Mouse (Mus musculus) limb, embryonic 10.5 days (tissue): ENCODE data around the gene Mcoln3. TPM values are rescaled to one million over a fixed set of nuclear protein-coding genes. Genes with fewer than 3 reads are reported as not detected.

Experiments
- DNase-seq: peaks from one replicate; pipeline ENCODE4 v3.0.0-alpha.2; 2017; ENCODE audit warnings: low spot score
- H3K27ac ChIP-seq: fragments of 300-500 bp; sonication (generic); 2 replicates; pipeline ENCODE4 v1.5.1; 2016; ENCODE audit warnings: mild to moderate bottlenecking
- H3K27me3 ChIP-seq: fragments of 300-500 bp; sonication (generic); 2 replicates; pipeline ENCODE4 v1.6.1; 2016; ENCODE audit warnings: low read depth, mild to moderate bottlenecking; ENCODE audit not compliant: poor library complexity, severe bottlenecking
- H3K36me3 ChIP-seq: fragments of 300-500 bp; sonication (generic); 2 replicates; pipeline ENCODE4 v1.6.1; 2016; ENCODE audit warnings: mild to moderate bottlenecking, moderate library complexity
- H3K4me1 ChIP-seq: fragments of 300-500 bp; sonication (generic); 2 replicates; pipeline ENCODE4 v1.6.1; 2016
- H3K4me3 ChIP-seq: fragments of 300-500 bp; sonication (generic); 2 replicates; pipeline ENCODE4 v1.5.1; 2016; ENCODE audit warnings: mild to moderate bottlenecking, moderate library complexity
- H3K9me3 ChIP-seq: fragments of 300-500 bp; sonication (generic); replicated peaks from 2 replicates; pipeline ENCODE4 v1.6.1; 2016; ENCODE audit warnings: mild to moderate bottlenecking
- WGBS: fragments of 180-500 bp; shearing (Covaris S2); methylation state at CpG from one replicate; pipeline ENCODE4 v1.1.7; 2016; 5-methylcytosine and 5-hydroxymethylcytosine counted together
- polyA plus RNA-seq: library from polyadenylated mRNA; unstranded; fragments of >200 nt; fragmentation: Nextera tagmentation; extraction: Ambion mirVana; gene quantifications from 2 replicates; pipeline ENCODE4 v1.2.1, GENCODE M21; 2016

The Mcoln3 gene
- polyA plus RNA-seq, 1 experiment from 2014 or later: 5.9 TPM

DNA sequence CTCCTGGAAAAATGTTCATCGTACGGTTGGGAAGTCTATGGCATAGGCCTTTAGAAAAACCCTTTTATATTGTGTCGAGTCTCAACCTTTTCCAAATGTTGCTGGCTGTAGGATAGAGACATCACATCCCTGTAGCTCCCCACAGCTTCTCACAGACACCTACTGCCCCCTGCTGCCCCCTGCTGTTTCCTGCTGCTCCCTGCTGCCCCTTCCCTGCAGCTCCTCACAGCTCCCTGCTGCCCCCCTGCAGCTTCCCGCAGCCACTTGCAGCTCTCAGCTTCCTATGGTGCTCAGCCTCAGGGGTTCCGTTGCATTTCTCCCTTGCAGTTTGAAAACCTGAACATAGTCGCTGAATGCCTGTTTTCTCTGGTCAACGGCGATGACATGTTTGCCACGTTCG, 72.7 kb downstream of the Mcoln3 start:
- Histone ChIP-seq H3K27me3 (no peaks in the 10 kb centered on the region), H3K27ac (no peak overlapping the region), H3K4me3 (no peak overlapping the region), H3K9me3 (no peaks in the 10 kb centered on the region), H3K4me1 (peaks cover 3% of the 10 kb centered on the region; the same call in 1 of the 2 replicates), H3K36me3 (no peaks in the 10 kb centered on the region)
- DNase-seq: no peak
- 69% methylated on average over 10 of the region's 10 CpGs for WGBS

Other genes with a start within 250 kb of the Mcoln3 start
- gene Bcl10, start 194.6 kb upstream of the Mcoln3 start, polyA plus RNA-seq: 44.0 and 45.5 TPM in 2 replicates
- 50.1 and 52.4 TPM in 2 replicates for gene 2410004B18Rik, start 179.4 kb upstream of the Mcoln3 start, polyA plus RNA-seq
- 1.2 and 1.3 TPM in 2 replicates for gene Syde2, start 129.6 kb upstream of the Mcoln3 start, polyA plus RNA-seq
- not detected in 2 replicates for gene Wdr63, start 9.3 kb upstream of the Mcoln3 start, polyA plus RNA-seq
- gene Mcoln2, start 32.4 kb downstream of the Mcoln3 start, polyA plus RNA-seq: 0.45 and 0.46 TPM in 2 replicates
- 0.45 and 0.48 TPM in 2 replicates for gene Lpar3, start 103.5 kb downstream of the Mcoln3 start, polyA plus RNA-seq